Mouse (Mus musculus) lung, postnatal 0 days (tissue): ENCODE results near the gene Ube2z.

ENCODE experiments used
- CTCF ChIP-seq: IDR thresholded peaks from 2 replicates; pipeline ENCODE4 v1.5.1; 2016; ENCODE audit warnings: antibody characterized with exemption, mild to moderate bottlenecking
- EP300 ChIP-seq: IDR thresholded peaks from 2 replicates; pipeline ENCODE4 v1.6.1; 2016; ENCODE audit warnings: antibody characterized with exemption, mild to moderate bottlenecking, control low read depth

GRCm38 (mm10) chr11:96070353-96070752 is 5.2 kb upstream of the Ube2z start:
- no peak for TF ChIP-seq CTCF
- no peak for TF ChIP-seq EP300
